ENCODE assay signal across 16 mouse cellular contexts in the genomic region with DNA sequence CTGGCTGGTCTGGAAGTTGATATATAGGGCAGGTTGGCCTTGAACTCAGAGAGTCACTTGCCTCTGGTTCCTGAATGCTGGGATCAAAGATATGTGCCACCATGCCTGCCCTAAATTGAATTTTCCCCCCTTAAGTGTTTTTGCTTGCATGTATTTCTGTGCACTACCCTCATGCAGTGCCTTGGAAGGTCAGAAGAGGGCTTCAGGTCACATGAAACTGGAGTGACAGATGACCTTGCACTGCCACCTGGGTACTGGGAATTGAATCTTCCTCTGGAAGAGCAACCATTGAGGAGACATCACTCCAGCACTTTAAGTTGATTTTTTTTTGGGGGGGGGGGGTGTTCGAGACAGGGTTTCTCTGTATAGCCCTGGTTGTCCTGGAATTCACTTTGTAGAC. TPM values are rescaled to one million over a fixed set of nuclear protein-coding genes. Genes with fewer than 3 reads are reported as not detected.
DNase-seq lines count a peak whose midpoint lies in the region; TF ChIP-seq lines count a peak whose summit lies in the region.
"Had no signal": no experiment of that assay in that cellular context is flagged by ENCODE, and none has a peak within 500 bp of the region (broad histone marks: within the 10 kb centered on the region; RNA-seq: fewer than 3 reads in every experiment).

No protein-coding gene starts in this region.

- no peak overlapping the region for H3K4me3 ChIP-seq in left cerebral cortex, adult 2 months
- H3K4me3 ChIP-seq: hindbrain, embryonic 13.5 days; limb, embryonic 12.5 days; midbrain, embryonic 15.5 days; stomach, embryonic 15.5 days had no signal

- DNase-seq in cerebellum, adult 9-10 months = peak; percentile 30
- no peak for DNase-seq in cerebellum, adult 11-12 months
- no peak for DNase-seq in left cerebral cortex, adult 2 months (ENCODE audit: extremely low spot score in 1 of 2, low spot score in 2 of 2)
- no peak for DNase-seq in left cerebral cortex, postnatal 10 days (ENCODE audit: extremely low spot score in 1 of 2, low spot score in 2 of 2)
- peak; percentile 40 for DNase-seq in thymus, postnatal 0 days (ENCODE audit: low spot score)
- no peak for DNase-seq in thymus, postnatal 10 days (ENCODE audit: low spot score in 2 of 2)
- DNase-seq in ovary, adult 18-20 months (ENCODE audit: low spot score) = no peak
- no peak for DNase-seq in left cerebral cortex, postnatal 36 days (ENCODE audit: low spot score in 2 of 2)
- DNase-seq: cerebellum, adult 8-10 months; right cerebral cortex, postnatal 14 days had no signal

- peak; percentile 26 for TF ChIP-seq CTCF in left cerebral cortex, adult 2 months (IDR thresholded peaks at IDR 0.05)

- no peak overlapping the region for H3K27ac ChIP-seq in left cerebral cortex, adult 2 months
- H3K27ac ChIP-seq: hindbrain, embryonic 13.5 days; limb, embryonic 12.5 days; macrophage; midbrain, embryonic 15.5 days; stomach, embryonic 15.5 days had no signal

- intact Hi-C loops in left cerebral cortex, adult 2 months (cut with DNase I) = no loop called here
- intact Hi-C loops in left cerebral cortex, postnatal 10 days (cut with DNase I) = loop anchor here (5.0 kb wide), 1 partner anchor 57 kb away; no protein-coding TSS in a partner anchor
- intact Hi-C loops in left cerebral cortex, postnatal 36 days (cut with DNase I) = loop anchor here (5.0 kb wide), 1 partner anchor 78 kb away; no protein-coding TSS in a partner anchor

RNA-seq across cellular contexts. Expression of gene Efcab9, which starts 1.7 kb away (rescaled TPM):
- 1 to 10 TPM in 1 of 2 experiments, under 1 TPM in 1; 0.75 to 1.4 TPM for total RNA-seq in left cerebral cortex, adult 2 months (2021)
- total RNA-seq in left cerebral cortex, postnatal 10 days (2021) = not detected
- polyA plus RNA-seq in thymus, postnatal 0 days (2015; fragmentation: Nextera tagmentation; extraction: Ambion mirVana) = 1.9 and 2.1 TPM in 2 replicates
- total RNA-seq in left cerebral cortex, postnatal 36 days (2021) = 1 to 10 TPM in 1 of 2 experiments, under 1 TPM in 1; 0.63 to 1.8 TPM
- polyA plus RNA-seq: hindbrain, embryonic 13.5 days; macrophage; midbrain, embryonic 15.5 days; neural tube, embryonic 14.5 days had no signal

RNA-seq across cellular contexts. Expression of gene Stk10, which starts 3.0 kb away (rescaled TPM):
- 1 to 10 TPM; 6.7 to 8.7 TPM for total RNA-seq in left cerebral cortex, adult 2 months (2021)
- total RNA-seq in left cerebral cortex, postnatal 10 days (2021) = 1 to 10 TPM; 6.4 to 7.5 TPM
- polyA plus RNA-seq in thymus, postnatal 0 days (2015; fragmentation: Nextera tagmentation; extraction: Ambion mirVana) = 10.6 and 12.9 TPM in 2 replicates
- total RNA-seq in left cerebral cortex, postnatal 36 days (2021) = 1 to 10 TPM; 6.7 to 8.7 TPM

Comparison
In these comparisons a context has a peak if more than half of its experiments do, and no peak if none do; other contexts are left out.
1. DNase-seq: peak in cerebellum, adult 9-10 months (single experiment) and thymus, postnatal 0 days (single experiment); none in cerebellum, adult 11-12 months (single experiment), left cerebral cortex, adult 2 months (0 of 2), left cerebral cortex, postnatal 10 days (0 of 2), thymus, postnatal 10 days (0 of 2), ovary, adult 18-20 months (single experiment) and left cerebral cortex, postnatal 36 days (0 of 2).